Mouse (Mus musculus) Muller cell, postnatal 12 days (primary cell): ENCODE data around the gene Lrmda.

Experiments
- DNase-seq: peaks from one replicate; pipeline ENCODE4 v3.0.0-alpha.2; 2015; ENCODE audit errors: inconsistent ontology term

Lrmda gene

DNA sequence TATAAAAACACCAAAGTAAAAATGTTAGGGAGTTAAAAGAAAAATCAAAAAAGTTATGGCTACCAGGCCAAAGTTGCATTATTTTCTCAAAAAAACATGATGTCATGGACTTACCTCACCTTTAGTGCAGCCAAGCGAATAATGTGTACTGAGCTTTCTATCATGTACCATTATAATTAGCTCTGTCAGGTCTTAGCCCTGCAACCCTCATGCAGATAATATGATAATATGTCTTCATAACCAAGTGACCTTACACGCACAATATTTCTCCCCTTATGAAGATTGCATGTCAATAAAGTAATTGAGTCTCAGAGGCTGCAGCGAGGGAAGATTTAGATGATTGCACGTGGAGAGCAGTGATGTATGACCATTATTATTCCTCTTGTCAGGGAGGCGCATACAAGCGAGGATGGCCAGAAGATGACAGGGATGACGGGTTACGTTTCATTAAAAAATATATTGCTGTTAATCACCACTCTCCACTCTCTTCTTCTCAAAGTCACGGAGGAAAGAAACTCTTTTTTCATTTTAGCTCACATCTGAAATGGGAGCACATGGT, 911.1 kb downstream of the Lrmda start:
- no peak for DNase-seq

DNA sequence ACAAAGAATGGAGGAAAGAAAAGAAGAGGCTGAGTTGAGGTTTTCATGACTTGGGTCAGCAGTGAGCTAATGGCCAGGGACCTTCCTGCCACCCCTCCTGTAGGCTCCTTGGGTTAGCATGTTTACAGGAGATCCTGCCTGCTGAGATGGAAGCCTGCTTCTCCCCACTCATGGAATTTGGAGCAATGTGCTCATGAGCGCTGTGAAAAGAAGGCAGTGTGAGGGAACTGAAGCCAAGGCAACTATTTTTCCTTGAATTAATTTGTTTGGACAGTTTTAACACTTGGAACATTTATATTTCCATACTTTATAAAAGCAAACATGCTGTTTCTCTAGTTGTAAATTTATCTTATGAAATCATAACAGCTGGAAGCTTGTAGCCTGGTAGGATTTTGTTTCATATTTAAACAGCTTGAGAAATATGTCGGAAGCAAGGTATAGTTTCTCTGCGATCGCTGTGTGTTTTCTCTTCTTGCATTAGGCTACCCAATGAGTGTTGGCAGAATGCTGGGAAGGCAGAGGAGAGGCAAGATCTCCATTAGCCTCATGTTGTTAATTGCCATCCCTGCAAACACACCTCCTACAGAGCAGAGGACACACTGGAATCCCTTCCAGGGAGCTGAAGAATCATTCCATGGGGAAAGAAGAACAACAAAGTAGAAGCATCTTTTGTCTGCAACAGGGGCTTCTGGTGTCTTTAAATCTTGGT, 911.8 kb downstream of the Lrmda start:
- DNase-seq, result no peak

DNA sequence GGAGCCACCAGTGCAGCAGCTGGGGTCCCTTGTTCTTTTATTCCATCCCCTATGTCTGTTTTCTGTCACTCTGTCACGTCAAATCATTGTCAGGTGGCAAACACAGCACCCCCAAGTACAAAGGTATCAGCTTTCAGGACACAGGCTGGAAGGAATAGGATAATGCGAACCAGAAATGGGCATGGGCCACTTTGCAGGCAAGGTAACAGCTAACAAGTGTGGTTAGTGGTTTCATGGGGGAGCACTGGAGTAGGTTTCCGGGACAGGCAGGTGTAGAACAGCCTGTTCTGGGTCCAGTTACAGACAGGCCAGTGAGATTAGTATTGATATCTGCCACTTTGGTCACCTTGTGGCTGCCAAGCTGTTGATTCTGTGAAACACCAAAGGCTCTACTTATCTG, 917.2 kb downstream of the Lrmda start:
- DNase-seq, result no peak

DNA sequence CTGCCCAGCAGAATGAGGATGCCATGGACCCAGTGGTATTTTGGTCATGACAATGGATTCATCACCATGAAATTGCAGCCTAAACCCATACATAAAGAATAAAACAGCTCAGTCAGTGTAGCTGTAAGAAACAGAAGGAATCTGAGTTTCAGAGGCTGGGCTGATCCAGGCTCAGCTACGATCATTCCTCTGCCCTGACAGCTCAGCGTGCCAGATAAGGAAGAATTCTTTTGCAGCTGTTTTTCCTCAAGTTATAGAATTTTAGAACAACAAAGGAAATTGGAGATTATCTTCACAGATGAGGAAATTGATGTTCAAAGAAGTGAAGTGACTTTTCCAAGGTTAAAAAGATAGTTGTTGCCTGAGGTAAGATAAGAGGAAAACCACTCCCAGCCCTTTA, 921.1 kb downstream of the Lrmda start:
- DNase-seq, result no peak

DNA sequence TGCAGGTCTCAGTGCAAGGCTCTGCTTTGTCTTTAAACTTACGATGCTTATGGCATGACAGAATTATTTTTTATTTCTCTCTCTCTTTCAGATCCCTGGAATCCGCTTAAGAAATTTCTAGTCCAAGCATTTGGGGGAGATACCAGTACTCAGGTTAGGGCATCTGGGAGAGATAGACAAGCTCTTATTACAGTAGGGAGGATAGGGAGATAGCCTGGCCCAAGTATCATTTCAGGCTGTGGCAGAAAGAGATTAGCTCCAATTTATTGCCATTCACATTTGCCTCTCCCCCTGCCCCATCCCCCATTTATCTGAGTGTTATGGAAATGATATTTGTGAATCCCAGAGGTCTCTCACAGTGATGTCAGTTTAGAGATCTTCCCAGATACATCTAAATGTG, 923.1 kb downstream of the Lrmda start:
- DNase-seq, result no peak

DNA sequence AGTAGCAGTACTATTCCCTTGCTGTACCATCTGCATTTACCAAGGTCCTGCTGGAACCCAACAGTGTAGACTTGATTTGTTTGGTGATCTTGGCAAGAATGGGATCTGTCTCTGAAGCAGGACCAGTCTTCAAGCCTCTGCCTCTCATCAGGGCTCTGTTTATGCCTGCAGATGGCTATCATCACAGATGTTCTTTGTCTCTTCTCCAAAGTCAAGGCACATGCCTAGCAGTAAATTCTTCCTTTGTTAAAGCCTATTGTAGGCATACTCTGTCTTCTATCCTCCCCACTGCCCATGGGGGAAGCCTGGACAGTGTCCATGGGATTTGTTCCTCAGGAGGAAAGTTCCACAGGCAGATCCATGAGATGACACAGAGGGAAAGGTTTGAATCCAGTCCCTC, 930.0 kb downstream of the Lrmda start:
- DNase-seq, result no peak

- no peak for DNase-seq
Measured at GRCm38 (mm10) chr14:22952981-22953380, 933.5 kb downstream of the Lrmda start.

- DNase-seq, result no peak
Measured at GRCm38 (mm10) chr14:22960166-22960565, 940.7 kb downstream of the Lrmda start.

DNA sequence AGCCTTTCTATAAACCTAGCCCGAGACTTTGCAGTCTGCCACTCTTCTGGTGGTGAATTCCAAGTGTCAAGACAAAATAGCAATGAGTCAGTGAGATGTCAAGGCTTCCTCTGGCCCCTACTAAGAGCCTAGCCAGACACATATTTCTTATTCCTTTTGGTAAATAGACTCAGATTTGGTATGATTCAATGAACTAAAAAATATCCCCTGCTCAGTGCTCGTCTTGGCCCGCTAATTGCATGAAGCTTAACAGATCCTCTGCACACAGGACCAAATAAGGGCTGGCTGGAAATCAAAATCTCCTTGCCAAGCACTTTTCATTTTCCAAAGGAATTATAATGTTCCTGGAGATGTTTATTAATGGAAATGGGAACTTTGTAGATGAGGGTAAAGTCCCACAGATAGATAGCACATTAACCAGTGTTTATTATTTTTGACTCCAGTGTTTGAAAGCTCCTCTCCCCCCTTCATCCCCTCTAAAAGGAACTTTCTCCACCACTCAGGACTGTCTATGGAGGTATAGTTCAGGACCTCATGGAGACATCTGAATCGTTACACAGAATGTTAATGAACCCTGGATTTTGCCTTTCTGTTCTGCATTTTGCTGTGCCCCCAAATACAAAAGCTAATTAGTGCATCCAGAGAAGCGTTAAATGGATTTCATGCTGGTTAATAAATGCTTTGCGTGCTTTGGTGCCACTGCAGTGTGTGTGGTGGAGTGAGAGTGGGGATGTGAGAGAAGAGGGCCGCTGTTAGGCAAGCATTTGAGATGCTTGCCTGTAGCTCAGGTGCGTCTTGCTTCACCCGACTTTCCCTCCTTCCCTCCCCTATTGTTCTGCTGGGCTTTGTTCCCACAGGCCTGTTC, 945.5 kb downstream of the Lrmda start:
- DNase-seq, result peak; percentile 79

- DNase-seq, result no peak
Measured at GRCm38 (mm10) chr14:22968705-22969104, 949.2 kb downstream of the Lrmda start.

DNA sequence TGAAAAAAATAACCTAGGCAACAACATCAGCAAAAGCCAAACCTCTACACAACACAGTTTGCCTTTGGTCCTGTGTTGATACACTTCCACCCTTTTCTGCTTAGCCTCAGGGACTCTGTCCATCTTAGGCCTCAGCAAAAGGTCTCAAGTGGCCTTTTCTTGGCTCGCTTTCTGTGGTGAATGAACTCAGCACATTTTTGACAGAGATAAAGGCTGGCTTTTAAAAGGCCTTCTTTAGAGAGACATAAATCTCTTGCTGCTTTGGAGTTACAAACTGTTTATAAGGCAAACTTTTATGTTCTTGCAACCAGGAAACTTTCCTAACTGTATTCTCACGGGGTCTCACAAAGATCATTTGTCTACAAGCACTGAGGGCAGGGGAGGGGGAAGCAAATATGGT, 967.2 kb downstream of the Lrmda start:
- no peak for DNase-seq

GRCm38 (mm10) chr14:22988090-22988669, 968.7 kb downstream of the Lrmda start:
- DNase-seq, result no peak

- no peak for DNase-seq
Measured at GRCm38 (mm10) chr14:22995184-22995935, 975.8 kb downstream of the Lrmda start.

- DNase-seq, result no peak
Measured at GRCm38 (mm10) chr14:22998906-22999305, 979.4 kb downstream of the Lrmda start.

DNA sequence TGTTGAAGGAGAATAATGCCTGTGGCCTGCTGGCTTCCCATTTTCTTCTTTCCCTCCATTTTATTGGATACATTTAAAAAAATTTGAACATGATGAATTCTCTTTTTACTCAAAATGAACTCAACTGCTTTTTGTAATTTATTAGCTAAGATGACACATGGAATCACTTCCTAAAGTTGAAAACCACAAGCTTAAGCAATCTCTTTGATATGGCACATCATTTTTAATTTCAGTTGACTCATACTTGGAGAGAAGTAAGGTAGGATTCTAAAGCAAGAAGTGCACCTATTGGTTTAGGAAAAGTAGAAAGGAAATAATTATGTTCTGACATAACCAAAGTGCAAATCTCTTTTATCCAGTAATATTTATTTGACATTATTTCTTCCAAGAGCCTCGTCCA, 992.5 kb downstream of the Lrmda start:
- DNase-seq, result peak; percentile 9

GRCm38 (mm10) chr14:23014747-23015286, 995.3 kb downstream of the Lrmda start:
- DNase-seq, result peak; percentile 37

GRCm38 (mm10) chr14:23015321-23016067, 996.0 kb downstream of the Lrmda start:
- no peak for DNase-seq

GRCm38 (mm10) chr14:23016068-23016611, 996.6 kb downstream of the Lrmda start:
- DNase-seq, result no peak

GRCm38 (mm10) chr14:23041002-23041401, 1021.5 kb downstream of the Lrmda start:
- no peak for DNase-seq

DNA sequence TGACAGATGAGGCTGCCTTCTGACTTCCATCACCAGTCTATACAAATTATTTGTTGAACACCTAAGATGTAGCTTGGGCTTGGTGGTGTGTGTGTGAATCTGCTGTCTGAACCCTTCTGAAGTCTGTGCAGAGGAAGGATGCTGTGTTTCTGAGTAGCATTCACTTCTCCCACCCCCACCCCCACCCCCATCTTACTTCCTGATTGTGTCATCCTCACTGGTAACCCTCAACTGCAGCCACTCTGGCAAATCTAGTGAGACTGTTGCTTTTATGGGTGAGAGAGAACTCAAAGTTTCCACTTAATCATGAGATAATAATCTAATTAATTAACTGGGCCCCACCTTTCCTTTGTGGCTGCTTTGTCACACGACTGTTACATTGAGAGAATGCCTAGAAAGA, 1025.8 kb downstream of the Lrmda start:
- DNase-seq, result no peak
